Mouse (Mus musculus): ENCODE data around the gene Lalba. TPM values are rescaled to one million over a fixed set of nuclear protein-coding genes. Genes with fewer than 3 reads are reported as not detected.
"Not testable (repeated sequence)": the region's sequence is repeated elsewhere in the genome, so short reads cannot be mapped to it uniquely, and the experiment has no call there.

Gene Lalba
- total RNA-seq (2021): not detected

DNA sequence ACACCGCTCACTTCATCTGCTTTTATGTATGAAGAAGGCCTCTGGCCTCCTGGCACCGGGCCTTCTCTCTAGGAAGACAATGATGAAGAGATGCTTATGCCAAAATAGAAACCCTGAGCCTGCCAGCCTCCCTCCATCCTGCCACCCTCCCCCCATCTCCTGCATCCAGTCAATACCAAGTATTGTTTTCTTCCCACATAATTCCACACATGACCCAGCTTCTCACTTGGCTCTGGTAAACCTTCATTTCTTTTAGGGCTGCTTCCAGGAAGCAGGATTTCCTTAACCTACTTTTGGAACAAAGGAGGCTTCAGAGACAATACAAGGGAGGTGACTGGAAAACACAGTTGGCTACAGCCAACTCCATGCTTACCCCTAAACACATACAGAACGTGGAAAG is at the start of gene Lalba:
Lalba (minus strand) TSS at position 21 of the 400 bp plus-strand sequence.
- intact Hi-C loops (cut with DNase I): no loop called here

DNA sequence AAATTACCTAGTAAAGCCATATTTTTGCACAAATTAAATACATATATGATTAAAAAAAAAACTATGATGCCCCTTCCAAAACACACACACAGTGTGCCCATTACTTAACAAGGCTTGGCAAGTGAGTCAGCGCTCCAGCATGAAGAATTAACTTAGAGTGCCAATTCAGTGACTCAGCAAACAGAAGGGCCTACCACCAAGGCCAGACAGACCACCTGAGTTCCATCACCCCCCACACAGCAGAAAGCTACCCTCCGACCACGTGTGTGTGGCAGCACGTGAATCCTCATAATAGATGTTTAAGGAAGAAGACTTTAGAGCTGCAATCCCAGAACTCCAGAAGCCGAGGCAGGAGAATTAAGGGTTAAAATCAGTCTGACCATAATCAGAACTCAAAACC is 49.8 kb upstream of the Lalba start:
- intact Hi-C loops (cut with DNase I): no loop called here
- DNase-seq (ENCODE audit: extremely low spot score in 1 of 2, low spot score in 2 of 2): no peak

More for the DNA sequence above, at the start of gene Lalba:
- no peak for DNase-seq (ENCODE audit: extremely low spot score in 1 of 2, low spot score in 2 of 2)

DNA sequence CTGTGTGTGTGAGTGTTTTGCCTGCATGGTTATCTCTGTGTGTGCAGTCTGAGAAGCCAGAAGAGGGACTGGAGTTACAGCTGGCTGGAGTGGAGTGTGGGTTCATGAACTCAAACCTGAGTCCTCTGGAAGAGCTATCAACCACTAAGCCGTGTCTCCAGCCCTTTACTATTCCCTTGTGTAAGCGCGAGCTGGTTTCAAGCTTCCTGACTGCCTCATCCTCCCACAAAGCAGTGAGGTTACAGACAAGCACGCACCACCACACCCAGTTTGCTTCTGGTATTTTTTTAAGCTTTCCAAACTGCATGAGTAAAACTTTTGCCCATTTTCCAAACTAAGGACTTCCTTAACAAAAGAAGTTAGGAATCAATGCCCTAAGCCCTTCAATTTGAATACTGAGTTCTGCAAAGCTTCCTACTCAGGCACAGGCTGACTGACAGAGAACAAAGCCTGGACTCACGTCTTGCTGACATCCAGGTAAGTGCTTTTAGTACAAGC is 45.6 kb upstream of the Lalba start:
- DNase-seq (ENCODE audit: extremely low spot score in 1 of 2, low spot score in 2 of 2): no peak
- intact Hi-C loops (cut with DNase I): no loop called here

DNA sequence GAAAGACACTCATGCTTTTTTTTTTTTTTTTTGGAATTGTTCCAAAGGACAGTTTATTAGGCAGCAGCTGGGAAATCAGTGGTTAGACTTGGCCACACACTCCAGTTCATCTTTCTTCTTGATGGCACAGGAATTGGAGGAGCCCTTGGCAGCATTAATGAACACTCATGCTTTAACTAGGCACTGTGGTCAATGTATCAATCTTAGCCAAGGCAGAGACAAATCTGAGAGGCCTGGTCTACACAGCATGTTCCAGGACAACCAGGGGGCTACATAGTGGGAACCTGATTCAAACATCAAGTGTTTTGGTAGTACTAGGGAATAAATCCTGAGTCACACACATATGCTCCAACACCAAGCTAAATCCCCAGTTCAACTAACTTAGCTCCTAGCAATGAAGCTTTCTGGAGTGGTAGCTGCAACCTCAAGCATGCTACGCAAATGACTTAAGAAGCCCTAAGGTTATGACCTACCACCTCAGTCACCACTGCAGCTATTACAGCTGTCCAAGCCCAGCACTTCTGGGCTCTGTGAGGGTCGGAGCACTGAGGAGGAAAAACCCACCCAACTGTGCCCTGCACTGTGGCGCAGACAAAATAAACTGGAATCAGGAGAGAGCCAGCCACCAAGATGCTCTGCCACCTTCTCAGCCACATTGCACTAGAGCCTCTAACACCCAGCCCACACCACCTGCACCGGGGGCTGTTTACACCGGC is 44.7 kb upstream of the Lalba start:
- no peak for DNase-seq (ENCODE audit: extremely low spot score in 1 of 2, low spot score in 2 of 2)
- intact Hi-C loops (cut with DNase I): no loop called here

DNA sequence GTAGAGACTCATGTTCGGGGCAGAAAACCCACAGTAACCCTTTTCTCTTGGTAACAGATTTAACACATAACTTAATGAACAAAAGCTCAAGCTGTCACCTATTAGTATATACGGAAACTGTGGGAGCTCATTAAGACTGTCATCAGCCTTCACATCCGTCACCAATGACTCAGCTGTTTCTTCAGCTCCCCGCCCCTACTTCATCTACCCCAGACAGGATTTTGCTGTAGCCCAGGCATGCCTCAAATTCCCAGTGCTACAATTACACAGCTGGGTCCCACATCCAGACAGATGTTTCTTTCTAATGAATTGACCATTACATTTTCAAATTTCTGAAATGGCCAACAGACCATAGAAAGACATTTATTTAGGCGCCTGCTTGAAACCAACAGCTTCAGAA is 43.5 kb upstream of the Lalba start:
- intact Hi-C loops (cut with DNase I): no loop called here

GRCm38 (mm10) chr15:98521245-98521644 is 38.7 kb upstream of the Lalba start:
- intact Hi-C loops (cut with DNase I): no loop called here
- DNase-seq (ENCODE audit: extremely low spot score in 1 of 2, low spot score in 2 of 2): no peak

More for the DNA sequence above, 43.5 kb upstream of the Lalba start:
- no peak for DNase-seq (ENCODE audit: extremely low spot score in 1 of 2, low spot score in 2 of 2)

GRCm38 (mm10) chr15:98517380-98518355 is 35.1 kb upstream of the Lalba start:
- intact Hi-C loops (cut with DNase I): no loop called here
- DNase-seq (ENCODE audit: extremely low spot score in 1 of 2, low spot score in 2 of 2): peak in 1 of 2 experiments; percentile 52

DNA sequence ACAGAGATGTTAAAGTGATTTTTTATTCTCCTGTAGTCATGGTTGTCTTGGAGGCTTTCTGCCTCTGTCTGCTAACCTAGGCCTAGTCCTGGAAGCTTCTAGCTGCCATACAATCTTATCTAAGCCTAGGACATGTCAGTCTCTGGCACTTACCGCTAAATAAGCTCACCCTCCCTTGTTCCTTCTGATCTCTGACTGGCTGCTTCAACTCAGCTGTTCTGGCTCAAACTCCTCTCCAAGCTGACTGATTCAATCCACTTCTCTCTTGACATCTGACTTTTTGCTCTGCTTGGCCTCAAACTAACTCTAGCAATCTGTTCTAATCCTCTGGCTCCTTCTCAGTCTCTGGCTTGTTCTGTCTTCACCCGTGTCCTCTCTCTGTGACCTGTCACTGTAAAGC is 32.3 kb upstream of the Lalba start:
- DNase-seq (ENCODE audit: extremely low spot score in 1 of 2, low spot score in 2 of 2); intact Hi-C loops (cut with DNase I): not testable (repeated sequence)

DNA sequence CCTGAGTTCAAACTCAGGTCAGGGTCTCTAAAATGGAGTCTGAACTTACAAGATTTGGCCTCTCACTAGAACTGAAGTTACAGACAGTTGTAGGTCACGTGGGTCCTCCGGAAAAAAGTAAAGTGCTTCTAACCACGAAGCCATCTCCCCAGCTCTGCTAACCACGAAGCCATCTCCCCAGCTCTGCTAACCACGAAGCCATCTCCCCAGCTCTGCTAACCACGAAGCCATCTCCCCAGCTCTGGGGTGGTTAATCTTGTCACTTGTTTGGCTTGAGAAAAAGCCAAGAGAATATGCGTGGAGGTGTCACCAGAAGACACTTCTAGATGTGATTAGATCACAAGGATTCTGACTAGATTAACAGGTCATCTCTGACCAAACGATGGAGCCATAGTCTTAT is 31.6 kb upstream of the Lalba start:
- intact Hi-C loops (cut with DNase I): no loop called here
- no peak for DNase-seq (ENCODE audit: extremely low spot score in 1 of 2, low spot score in 2 of 2)

DNA sequence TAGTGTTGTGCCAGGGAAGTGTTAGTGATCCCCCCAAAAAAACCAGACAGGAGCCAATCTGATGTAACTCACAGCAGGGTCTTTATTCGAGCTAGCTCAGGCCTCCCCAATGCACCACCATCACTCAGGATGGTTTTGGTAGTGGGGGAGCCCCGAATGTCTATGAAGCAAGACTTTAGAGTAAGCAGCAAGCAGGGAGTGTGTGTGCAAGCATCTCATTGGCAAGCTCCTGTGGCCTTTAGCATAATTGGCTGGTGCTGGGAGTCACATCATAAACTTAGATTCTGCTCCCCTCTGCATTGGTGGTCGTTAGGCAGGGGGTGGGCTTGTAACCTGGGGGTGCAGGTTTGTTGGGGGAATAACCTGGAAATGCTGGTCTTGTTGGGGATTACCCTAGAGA is 31.2 kb upstream of the Lalba start:
- DNase-seq (ENCODE audit: extremely low spot score in 1 of 2, low spot score in 2 of 2); intact Hi-C loops (cut with DNase I): not testable (repeated sequence)

- DNase-seq (ENCODE audit: extremely low spot score in 1 of 2, low spot score in 2 of 2): peak in 1 of 2 experiments; percentile 60
- intact Hi-C loops (cut with DNase I): no loop called here
Observed at GRCm38 (mm10) chr15:98512799-98513321, 30.3 kb upstream of the Lalba start.

DNA sequence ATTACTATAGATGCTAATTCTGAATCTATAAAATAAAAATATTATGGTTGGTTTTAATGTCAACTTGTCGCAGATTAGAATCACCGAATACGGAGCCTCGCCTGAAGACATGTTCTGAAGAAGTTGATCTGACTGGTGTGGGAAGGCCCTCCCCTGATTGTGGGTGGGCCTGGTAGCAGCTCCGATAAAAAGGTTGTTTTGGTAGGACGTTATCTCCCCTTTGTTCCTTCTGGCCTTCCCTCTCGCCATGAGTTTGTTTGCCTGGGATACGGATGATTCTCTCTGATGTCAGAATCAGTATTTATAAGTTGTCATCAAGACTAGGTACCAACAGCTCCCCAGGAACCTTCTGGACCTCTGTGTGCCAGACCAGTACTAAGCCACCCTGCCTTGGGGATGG is 29.7 kb upstream of the Lalba start:
- intact Hi-C loops (cut with DNase I): no loop called here
- DNase-seq (ENCODE audit: extremely low spot score in 1 of 2, low spot score in 2 of 2): no peak

DNA sequence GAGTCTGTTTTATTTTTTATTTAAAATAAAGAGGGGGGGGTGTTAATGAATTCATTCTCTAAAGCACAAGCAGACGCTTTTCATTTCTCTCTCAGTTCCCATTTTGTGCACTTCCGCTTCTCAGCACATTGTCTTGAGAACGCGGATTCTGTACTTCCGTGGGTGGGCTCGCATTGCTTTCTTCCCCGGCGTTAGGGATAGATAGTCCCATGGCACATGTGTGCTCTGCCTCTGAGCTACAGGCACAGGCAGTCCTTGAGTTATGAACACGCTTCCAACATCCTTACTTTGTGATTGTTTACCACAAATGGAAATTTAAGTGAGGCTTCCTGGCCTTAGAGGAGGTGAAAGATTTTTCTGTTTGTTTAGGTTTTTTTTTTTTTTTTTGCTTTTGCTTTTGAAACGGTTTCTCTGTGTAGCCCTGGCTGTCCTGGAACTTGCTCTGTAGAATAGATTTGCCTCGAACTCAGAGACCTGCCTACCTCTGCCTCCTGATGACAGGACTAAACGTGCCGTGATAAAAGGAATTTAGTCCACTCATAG is 28.9 kb upstream of the Lalba start:
- intact Hi-C loops (cut with DNase I): no loop called here
- no peak for DNase-seq (ENCODE audit: extremely low spot score in 1 of 2, low spot score in 2 of 2)

- DNase-seq (ENCODE audit: extremely low spot score in 1 of 2, low spot score in 2 of 2): peak; percentile 51 to 81
- intact Hi-C loops (cut with DNase I): no loop called here
Observed at GRCm38 (mm10) chr15:98510438-98511385, 28.2 kb upstream of the Lalba start.

GRCm38 (mm10) chr15:98509387-98509786 is 26.9 kb upstream of the Lalba start:
- intact Hi-C loops (cut with DNase I): loop anchor here (10.0 kb wide), 1 partner anchor 325 kb away; no protein-coding TSS in a partner anchor
- DNase-seq (ENCODE audit: extremely low spot score in 1 of 2, low spot score in 2 of 2): no peak

GRCm38 (mm10) chr15:98507321-98507720 is 24.8 kb upstream of the Lalba start:
- intact Hi-C loops (cut with DNase I): loop anchor here (10.0 kb wide), 1 partner anchor 323 kb away; no protein-coding TSS in a partner anchor
- DNase-seq (ENCODE audit: extremely low spot score in 1 of 2, low spot score in 2 of 2): no peak

GRCm38 (mm10) chr15:98506253-98506957 is 23.9 kb upstream of the Lalba start:
- intact Hi-C loops (cut with DNase I): loop anchor here (10.0 kb wide), 1 partner anchor 322 kb away; no protein-coding TSS in a partner anchor
- no peak for DNase-seq (ENCODE audit: extremely low spot score in 1 of 2, low spot score in 2 of 2)
